Mouse (Mus musculus) ES-E14 (cell line): ENCODE measurements at regions not wholly inside any gene's neighbourhood (a gene's known extent, or its start where the extent isn't known, plus 50 kb on each side); places are given as distances from the start of the nearest gene placed in this dataset.

Experiments used
- DNase-seq: peaks from one replicate; pipeline ENCODE4 v3.0.0-alpha.2; 2013; ENCODE audit warnings: low read depth, low spot score
- H3K27ac ChIP-seq: 2 replicates; pipeline ENCODE4 v1.5.1; 2012; ENCODE audit warnings: low read depth, mild to moderate bottlenecking, low read length, moderate library complexity, mixed read lengths; ENCODE audit not compliant: poor library complexity, insufficient read depth, severe bottlenecking
- H3K36me3 ChIP-seq: 2 replicates; pipeline ENCODE4 v1.6.1; 2012; ENCODE audit warnings: mild to moderate bottlenecking, low read length, moderate library complexity, mixed read lengths; ENCODE audit not compliant: control insufficient read depth, poor library complexity, insufficient read depth, severe bottlenecking
- H3K4me1 ChIP-seq, 2 experiments: fragments of 150-350 bp in 1 of 2; sonication (generic) in 1 of 2; 2 replicates each; pipeline ENCODE4 v1.6.1; 2012; ENCODE audit warnings: low read length in 2 of 2, mild to moderate bottlenecking in 1 of 2, mixed read lengths in 1 of 2; ENCODE audit not compliant: control insufficient read depth in 2 of 2, insufficient read depth in 2 of 2, poor library complexity in 1 of 2
- H3K4me3 ChIP-seq, 2 experiments: fragments of 150-350 bp in 1 of 2; sonication (generic) in 1 of 2; 2 replicates each; pipeline ENCODE4 v1.5.1; 2012; ENCODE audit warnings: low read length in 2 of 2, low read depth in 1 of 2, mild to moderate bottlenecking in 1 of 2, mixed read lengths in 1 of 2; ENCODE audit not compliant: insufficient read depth in 1 of 2, poor library complexity in 1 of 2, severe bottlenecking in 1 of 2
- H3K9ac ChIP-seq: 2 replicates; pipeline ENCODE4 v1.6.1; 2012; ENCODE audit warnings: low read depth, mild to moderate bottlenecking, low read length, mixed read lengths; ENCODE audit not compliant: poor library complexity, insufficient read depth, severe bottlenecking
- H3K9me3 ChIP-seq: fragments of 150-350 bp; sonication (generic); 2 replicates; pipeline ENCODE4 v1.6.1; 2012; ENCODE audit warnings: low read depth, mild to moderate bottlenecking, low read length; ENCODE audit not compliant: control insufficient read depth, insufficient read depth
- CHD2 ChIP-seq: IDR thresholded peaks from 2 replicates; pipeline ENCODE4 v1.6.1; 2014; ENCODE audit warnings: mild to moderate bottlenecking, low read depth, low read length, inconsistent platforms
- HCFC1 ChIP-seq: IDR thresholded peaks from 2 replicates; pipeline ENCODE4 v1.6.1; 2012; ENCODE audit warnings: low read length, inconsistent platforms, borderline replicate concordance; ENCODE audit not compliant: insufficient read depth
- MAFK ChIP-seq: IDR thresholded peaks from 2 replicates; pipeline ENCODE4 v1.6.1; 2014; ENCODE audit warnings: mild to moderate bottlenecking, low read depth, low read length, inconsistent platforms; ENCODE audit not compliant: insufficient read depth
- ZC3H11A ChIP-seq: IDR thresholded peaks from 2 replicates; pipeline ENCODE4 v1.6.1; 2012; ENCODE audit warnings: low read depth, mild to moderate bottlenecking, inconsistent platforms, low read length, borderline replicate concordance
- ZNF384 ChIP-seq: IDR thresholded peaks from 2 replicates; pipeline ENCODE4 v1.6.1; 2012; ENCODE audit warnings: low read depth, low read length, inconsistent platforms
- in situ Hi-C, 2 experiments: fragments of 600-800 bp; cut with MboI; formaldehyde crosslinking; loops; one replicate each; pipeline ENCODE4 v1.15.1; 2025; ENCODE audit warnings: low sequenced_read_pairs in 2 of 2, inconsistent platforms in 1 of 2; ENCODE audit not compliant: unreplicated experiment in 2 of 2

DNA sequence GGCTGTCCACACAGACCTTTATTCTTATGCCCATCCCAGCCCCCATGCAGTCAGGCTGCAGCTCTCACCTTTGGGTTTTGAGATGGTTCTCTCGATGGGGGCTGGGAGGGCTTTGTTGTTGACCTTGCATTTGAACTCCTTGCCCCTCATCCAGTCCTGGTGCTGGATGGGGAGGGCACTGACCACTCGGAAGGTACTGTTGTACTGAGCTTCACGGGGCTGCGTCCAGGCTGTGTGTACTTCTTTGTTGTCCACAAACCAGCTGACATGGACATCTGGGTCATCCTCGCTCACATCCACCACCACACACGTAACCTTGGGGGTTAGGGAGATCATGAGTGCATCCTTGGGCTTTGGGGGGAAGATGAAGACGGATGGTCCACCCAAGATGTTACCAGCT is 129.3 kb upstream of the Adam6b start:
- Histone ChIP-seq H3K36me3 (no peaks in the 10 kb centered on the region), H3K4me1 (no peaks in the 10 kb centered on the region), H3K9ac (no peak overlapping the region), H3K27ac (no peak overlapping the region), H3K9me3 (no peaks in the 10 kb centered on the region), H3K4me3 (no peak overlapping the region)
- TF ChIP-seq CHD2 = no peak
- TF ChIP-seq ZC3H11A = no peak
- TF ChIP-seq MAFK = no peak
- TF ChIP-seq ZNF384 = no peak
- TF ChIP-seq HCFC1 = no peak
- no peak for DNase-seq
- in situ Hi-C loops = no loop called here

DNA sequence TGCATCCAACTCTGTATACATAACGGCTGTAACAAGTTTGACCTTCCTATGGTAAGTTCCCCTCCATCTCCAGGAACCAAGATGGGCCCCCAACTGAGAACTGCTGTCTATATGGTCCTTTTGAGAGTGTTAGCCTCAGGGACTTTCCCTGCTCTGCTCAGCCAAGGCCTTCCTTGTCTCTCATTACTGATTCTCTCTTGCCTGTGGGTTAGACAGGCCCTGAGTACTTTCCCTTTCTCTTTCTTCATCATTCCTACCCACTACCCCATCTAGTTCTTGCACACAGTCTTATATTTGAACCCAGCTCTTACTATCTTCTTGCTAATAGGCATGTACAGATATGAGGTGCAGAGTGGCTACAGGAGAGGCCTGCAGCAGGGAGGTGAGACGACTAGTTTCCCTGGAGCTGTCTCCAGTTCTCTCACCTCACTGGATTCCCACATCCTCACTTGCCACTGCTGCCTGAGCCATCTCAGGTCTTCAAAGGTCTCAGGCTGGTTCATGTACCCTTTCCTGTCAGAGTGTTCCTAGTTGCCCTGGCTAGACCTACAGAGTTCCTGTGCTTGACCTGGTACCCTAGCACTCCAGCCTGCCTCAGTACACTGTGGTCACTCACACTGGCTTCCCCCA is 126.8 kb upstream of the Adam6b start:
- in situ Hi-C loops = no loop called here
- Histone ChIP-seq H3K4me1 (no peaks in the 10 kb centered on the region), H3K4me3 (no peak overlapping the region), H3K36me3 (no peaks in the 10 kb centered on the region), H3K27ac (no peak overlapping the region), H3K9me3 (no peaks in the 10 kb centered on the region), H3K9ac (no peak overlapping the region)
- no peak for TF ChIP-seq ZC3H11A
- TF ChIP-seq CHD2 = no peak
- no peak for TF ChIP-seq MAFK
- no peak for TF ChIP-seq HCFC1
- TF ChIP-seq ZNF384 = no peak
- no peak for DNase-seq

DNA sequence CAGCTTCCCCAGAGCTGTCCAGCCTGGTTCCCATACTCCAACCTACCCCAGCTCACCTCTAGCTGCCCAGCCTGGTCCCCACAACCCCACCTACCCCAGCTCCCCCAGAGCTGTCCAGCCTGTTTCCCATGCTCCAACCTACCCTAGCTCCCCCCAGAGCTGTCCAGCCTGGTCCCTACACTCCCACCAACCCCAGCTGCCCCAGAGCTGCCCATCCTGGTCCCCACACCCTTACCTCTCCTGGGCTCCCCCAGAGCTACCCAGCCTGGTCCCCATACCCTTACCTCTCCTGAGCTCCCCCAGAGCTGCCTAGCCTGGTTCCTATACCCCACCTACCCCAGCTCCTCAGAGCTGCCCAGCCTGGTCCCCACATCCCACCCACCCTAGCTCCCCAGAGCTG is 125.3 kb upstream of the Adam6b start:
- no peak for DNase-seq
- Histone ChIP-seq H3K9me3 (no peaks in the 10 kb centered on the region), H3K4me3 (no peak overlapping the region), H3K9ac (no peak overlapping the region), H3K4me1 (no peaks in the 10 kb centered on the region), H3K36me3 (no peaks in the 10 kb centered on the region), H3K27ac (no peak overlapping the region)
- in situ Hi-C loops = no loop called here
- no peak for TF ChIP-seq MAFK
- no peak for TF ChIP-seq CHD2
- no peak for TF ChIP-seq ZC3H11A
- no peak for TF ChIP-seq HCFC1
- TF ChIP-seq ZNF384 = no peak

DNA sequence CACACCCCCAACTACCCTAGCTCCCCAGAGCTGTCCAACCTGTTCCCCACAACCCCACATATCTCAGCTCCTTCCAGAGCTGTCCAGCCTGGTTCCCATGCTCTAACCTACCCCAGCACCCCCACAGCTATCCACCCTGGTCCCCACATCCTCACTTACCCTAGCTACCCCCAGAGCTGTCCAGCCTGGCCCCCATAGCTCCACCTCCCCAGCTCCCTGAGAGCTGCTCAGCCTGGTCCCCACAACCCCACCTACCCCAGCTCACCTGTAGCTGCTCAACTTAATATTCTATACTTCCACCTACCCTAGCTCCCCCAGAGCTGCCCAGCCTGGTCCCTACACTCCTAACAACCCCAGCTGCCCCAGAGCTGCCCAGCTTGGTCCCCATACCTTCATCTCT is 124.9 kb upstream of the Adam6b start:
- no peak overlapping the region for H3K9ac ChIP-seq
- H3K36me3 ChIP-seq = no peaks in the 10 kb centered on the region
- no peak overlapping the region for H3K4me3 ChIP-seq
- no peak for DNase-seq
- no peak overlapping the region for H3K27ac ChIP-seq
- TF ChIP-seq ZNF384 = no peak
- TF ChIP-seq ZC3H11A = no peak
- TF ChIP-seq MAFK = no peak
- in situ Hi-C loops = no loop called here
- no peaks in the 10 kb centered on the region for H3K9me3 ChIP-seq
- no peaks in the 10 kb centered on the region for H3K4me1 ChIP-seq

DNA sequence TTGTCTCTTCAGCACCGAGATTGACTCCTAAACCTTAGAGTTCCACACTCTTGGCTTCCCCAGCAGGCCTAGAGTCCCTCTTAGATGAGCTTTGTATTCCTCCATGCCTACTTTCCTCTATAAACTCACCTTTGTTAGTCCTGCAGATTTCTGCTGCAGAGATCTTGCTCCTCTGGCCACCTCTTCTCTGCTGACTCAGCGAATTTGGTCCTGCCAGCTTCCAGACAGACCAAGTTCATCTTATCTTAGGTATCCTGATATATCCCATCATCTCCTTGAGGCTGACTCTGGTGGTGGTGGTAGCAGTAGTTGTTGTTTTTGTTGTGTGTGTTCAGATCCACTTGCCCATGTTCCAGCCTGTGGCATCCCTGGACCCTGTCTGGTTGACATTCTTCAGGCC is 123.5 kb upstream of the Adam6b start:
- Histone ChIP-seq H3K4me1 (no peaks in the 10 kb centered on the region), H3K9ac (no peak overlapping the region), H3K9me3 (no peaks in the 10 kb centered on the region), H3K27ac (no peak overlapping the region), H3K4me3 (no peak overlapping the region), H3K36me3 (no peaks in the 10 kb centered on the region)
- no peak for DNase-seq
- in situ Hi-C loops = no loop called here
- TF ChIP-seq HCFC1 (no peak), MAFK (peak; percentile 66)
